Mouse (Mus musculus) cerebellum, postnatal 25 days (tissue): ENCODE data around the gene Jag2.
A peak's percentile ranks its signal among the peaks of the same experiment; 100 is the strongest.

Source experiments
- DNase-seq, 2 experiments: peaks; one replicate each; pipeline ENCODE4 v3.0.0; 2021; ENCODE audit warnings: mixed read lengths in 2 of 2

Gene Jag2

GRCm38 (mm10) chr12:112929562-112930352 is at the start of gene Jag2:
Jag2 (minus strand) TSS chr12:112929776.
- DNase-seq = peak; percentile 50 to 74

- peak in 1 of 2 experiments; percentile 46 for DNase-seq
These were observed 47.6 kb upstream of the Jag2 start for GRCm38 (mm10) chr12:112977156-112977555.

- DNase-seq = peak; percentile 95 to 97
These were observed 46.9 kb upstream of the Jag2 start, which contains the start of gene Btbd6 for GRCm38 (mm10) chr12:112976371-112977073. Btbd6 (plus strand) TSS chr12:112976482.

GRCm38 (mm10) chr12:112974736-112975135 is 45.2 kb upstream of the Jag2 start:
- DNase-seq = no peak

- DNase-seq = no peak
These were observed 40.0 kb upstream of the Jag2 start for GRCm38 (mm10) chr12:112969616-112970015.

GRCm38 (mm10) chr12:112968943-112969342 is 39.4 kb upstream of the Jag2 start:
- no peak for DNase-seq

GRCm38 (mm10) chr12:112965783-112966182 is 36.2 kb upstream of the Jag2 start:
- DNase-seq = peak; percentile 62 to 63

GRCm38 (mm10) chr12:112961872-112962271 is 32.3 kb upstream of the Jag2 start:
- DNase-seq = no peak

GRCm38 (mm10) chr12:112961428-112961827 is 31.9 kb upstream of the Jag2 start:
- peak; percentile 69 to 83 for DNase-seq

- no peak for DNase-seq
These were observed 29.8 kb upstream of the Jag2 start for GRCm38 (mm10) chr12:112959421-112959820.

- DNase-seq = peak in 1 of 2 experiments; percentile 66
These were observed 28.7 kb upstream of the Jag2 start for GRCm38 (mm10) chr12:112958303-112958702.

- peak; percentile 88 to 91 for DNase-seq
These were observed 26.2 kb upstream of the Jag2 start for GRCm38 (mm10) chr12:112955800-112956199.

GRCm38 (mm10) chr12:112952926-112953565 is 23.5 kb upstream of the Jag2 start:
- DNase-seq = no peak

GRCm38 (mm10) chr12:112952433-112952832 is 22.9 kb upstream of the Jag2 start:
- DNase-seq = peak; percentile 55 to 75

- no peak for DNase-seq
These were observed 21.7 kb upstream of the Jag2 start for GRCm38 (mm10) chr12:112951150-112951842.

- DNase-seq = peak in 1 of 2 experiments; percentile 52
These were observed 21.2 kb upstream of the Jag2 start for GRCm38 (mm10) chr12:112950761-112951129.

- DNase-seq = peak; percentile 93 to 96
These were observed 20.6 kb upstream of the Jag2 start for GRCm38 (mm10) chr12:112950040-112950760.

GRCm38 (mm10) chr12:112947307-112947706 is 17.7 kb upstream of the Jag2 start:
- DNase-seq = peak; percentile 59 to 72

GRCm38 (mm10) chr12:112943669-112944068 is 14.1 kb upstream of the Jag2 start:
- no peak for DNase-seq

- DNase-seq = peak; percentile 84
These were observed 12.5 kb upstream of the Jag2 start, which contains the start of gene Nudt14 for GRCm38 (mm10) chr12:112941776-112942713. Nudt14 (minus strand) TSS chr12:112942124.
